Mouse (Mus musculus) G1E (cell line): ENCODE data around the gene Pdgfb. TPM values are rescaled to one million over a fixed set of nuclear protein-coding genes. Genes with fewer than 3 reads are reported as not detected.

Experiments used
- ATAC-seq: 2 replicates; pipeline ENCODE4 v1.8.0; 2016; ENCODE audit warnings: mild to moderate bottlenecking; ENCODE audit not compliant: insufficient number of reproducible peaks, poor library complexity, low FRiP score, severe bottlenecking; ENCODE audit errors: extremely low read depth
- DNase-seq: peaks from one replicate; pipeline ENCODE4 v3.0.0; 2012; ENCODE audit warnings: low spot score
- H3K27me3 ChIP-seq: 2 replicates; pipeline ENCODE4 v1.6.1; 2012; ENCODE audit warnings: mild to moderate bottlenecking, low read length, inconsistent platforms; ENCODE audit not compliant: insufficient read depth
- H3K36me3 ChIP-seq: replicated peaks from 2 replicates; pipeline ENCODE3; 2012; ENCODE audit warnings: mild to moderate bottlenecking, inconsistent platforms
- H3K4me1 ChIP-seq: 2 replicates; pipeline ENCODE4 v1.6.1; 2012; ENCODE audit warnings: low read depth, low read length, inconsistent platforms, mixed read lengths; ENCODE audit not compliant: insufficient read depth
- H3K4me3 ChIP-seq: 2 replicates; pipeline ENCODE4 v1.5.1; 2012; ENCODE audit warnings: low read depth, mild to moderate bottlenecking, inconsistent platforms, low read length, moderate library complexity, mixed read lengths
- H3K9me3 ChIP-seq: replicated peaks from 2 replicates; pipeline ENCODE4 v1.6.1; 2012; ENCODE audit warnings: inconsistent platforms
- CTCF ChIP-seq: IDR thresholded peaks from 2 replicates; pipeline ENCODE4 v1.5.1; 2012; ENCODE audit warnings: low read depth, low read length, inconsistent platforms, mixed read lengths
- GATA1 ChIP-seq: IDR thresholded peaks from 2 replicates; pipeline ENCODE4 v1.6.1; 2012; ENCODE audit warnings: borderline replicate concordance, low read length, inconsistent platforms, mixed read lengths
- GATA2 ChIP-seq: IDR thresholded peaks from 2 replicates; pipeline ENCODE4 v1.6.1; 2012; ENCODE audit warnings: low read depth, low read length, inconsistent platforms, borderline replicate concordance
- POLR2AphosphoS5 ChIP-seq: IDR thresholded peaks from 2 replicates; pipeline ENCODE4 v1.6.1; 2012; ENCODE audit warnings: low read depth, low read length, inconsistent platforms; ENCODE audit not compliant: insufficient replicate concordance
- TAL1 ChIP-seq: conservative IDR thresholded peaks from 2 replicates; pipeline ENCODE4 v1.6.1; 2012; ENCODE audit warnings: low read depth, low read length, inconsistent platforms, mixed read lengths
- polyA plus RNA-seq: library from polyadenylated mRNA; stranded (reverse); fragments of >175 nt; gene quantifications from 2 replicates; pipeline ENCODE4 v1.2.3, GENCODE M21; 2012
- total RNA-seq, 2 experiments: library from RNA; stranded (forward) in 1 of 2; stranded (reverse) in 1 of 2; fragments of 200-1000 nt in 1 of 2; fragments of >200 nt in 1 of 2; fragmentation: Nextera tagmentation in 1 of 2; gene quantifications; 2 replicates each; pipeline ENCODE4 v1.2.3; 2014 to 2017

Gene Pdgfb
- total and polyA plus RNA-seq, 3 experiments, result 0.05 TPM; not detected in 2

GRCm38 (mm10) chr15:79961366-79961921 lies 53.3 kb downstream of the Pdgfb start:
- Histone ChIP-seq H3K27me3 (peaks cover 30% of the 10 kb centered on the region), H3K36me3 (no peaks in the 10 kb centered on the region), H3K9me3 (no peaks in the 10 kb centered on the region), H3K4me3 (no peak overlapping the region), H3K4me1 (no peaks in the 10 kb centered on the region)
- TF ChIP-seq TAL1 (no peak), CTCF (no peak)
- DNase-seq, result no peak
- no peak for ATAC-seq

GRCm38 (mm10) chr15:79958418-79958817 lies 56.4 kb downstream of the Pdgfb start:
- Histone ChIP-seq H3K27me3 (peaks cover 25% of the 10 kb centered on the region), H3K36me3 (no peaks in the 10 kb centered on the region), H3K4me3 (no peak overlapping the region), H3K9me3 (no peaks in the 10 kb centered on the region), H3K4me1 (no peaks in the 10 kb centered on the region)
- no peak for DNase-seq
- no peak for ATAC-seq
- no peak for TF ChIP-seq GATA2
- TF ChIP-seq CTCF, result no peak
- TF ChIP-seq GATA1, result no peak
- no peak for TF ChIP-seq TAL1
- no peak for TF ChIP-seq POLR2AphosphoS5

DNA sequence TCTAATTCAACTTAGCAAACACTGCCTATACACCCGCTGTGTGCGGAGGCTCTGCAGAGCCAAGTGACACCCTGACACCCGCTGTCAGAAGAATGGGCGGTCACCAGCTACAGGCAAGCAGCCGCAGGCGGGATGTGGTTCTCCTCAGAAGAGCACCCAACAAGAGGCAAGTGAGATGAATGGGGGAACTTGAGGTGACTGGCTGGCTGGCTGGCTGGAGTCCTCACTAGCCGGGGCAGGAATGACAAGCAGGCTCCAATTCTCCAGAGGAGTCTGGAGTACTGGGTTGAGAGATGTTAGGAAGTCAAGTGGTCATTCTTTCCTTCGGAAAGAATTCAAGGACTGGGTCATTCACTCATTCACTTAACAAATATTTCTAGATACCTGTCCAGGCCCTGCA lies 58.2 kb downstream of the Pdgfb start:
- ATAC-seq (no peak), DNase-seq (no peak)
- Histone ChIP-seq H3K4me1 (no peaks in the 10 kb centered on the region), H3K27me3 (peaks cover 22% of the 10 kb centered on the region), H3K4me3 (no peak overlapping the region), H3K36me3 (no peaks in the 10 kb centered on the region), H3K9me3 (no peaks in the 10 kb centered on the region)
- no peak for TF ChIP-seq GATA1
- TF ChIP-seq CTCF, result no peak
- TF ChIP-seq TAL1, result no peak
- no peak for TF ChIP-seq GATA2

DNA sequence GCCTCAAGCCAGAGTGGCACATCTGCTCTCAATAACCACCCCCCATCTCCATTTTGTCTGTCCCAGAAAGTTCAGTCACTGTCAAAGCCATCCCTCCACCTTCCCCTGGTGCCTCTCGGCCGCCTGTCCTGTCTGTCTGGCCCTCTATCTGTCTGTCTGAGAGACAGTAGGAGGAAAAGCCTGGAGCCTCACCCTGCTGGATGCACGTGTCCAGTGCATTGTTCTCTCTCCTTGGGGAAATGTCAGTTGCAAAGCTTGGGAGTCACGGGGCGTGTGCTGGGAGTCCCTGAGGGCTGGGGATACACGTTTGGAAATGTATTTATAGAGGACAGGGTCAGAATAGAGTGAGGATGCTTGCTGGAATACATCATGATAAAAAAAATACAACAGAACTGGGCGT lies 61.3 kb downstream of the Pdgfb start:
- peaks cover 24% of the 10 kb centered on the region for H3K27me3 ChIP-seq
- no peak overlapping the region for H3K4me3 ChIP-seq
- no peaks in the 10 kb centered on the region for H3K36me3 ChIP-seq
- TF ChIP-seq GATA1, result no peak
- no peak for TF ChIP-seq GATA2
- no peak for TF ChIP-seq CTCF
- no peak for TF ChIP-seq TAL1
- TF ChIP-seq POLR2AphosphoS5, result no peak
- ATAC-seq (no peak), DNase-seq (no peak)
- no peaks in the 10 kb centered on the region for H3K9me3 ChIP-seq
- H3K4me1 ChIP-seq, result no peaks in the 10 kb centered on the region

DNA sequence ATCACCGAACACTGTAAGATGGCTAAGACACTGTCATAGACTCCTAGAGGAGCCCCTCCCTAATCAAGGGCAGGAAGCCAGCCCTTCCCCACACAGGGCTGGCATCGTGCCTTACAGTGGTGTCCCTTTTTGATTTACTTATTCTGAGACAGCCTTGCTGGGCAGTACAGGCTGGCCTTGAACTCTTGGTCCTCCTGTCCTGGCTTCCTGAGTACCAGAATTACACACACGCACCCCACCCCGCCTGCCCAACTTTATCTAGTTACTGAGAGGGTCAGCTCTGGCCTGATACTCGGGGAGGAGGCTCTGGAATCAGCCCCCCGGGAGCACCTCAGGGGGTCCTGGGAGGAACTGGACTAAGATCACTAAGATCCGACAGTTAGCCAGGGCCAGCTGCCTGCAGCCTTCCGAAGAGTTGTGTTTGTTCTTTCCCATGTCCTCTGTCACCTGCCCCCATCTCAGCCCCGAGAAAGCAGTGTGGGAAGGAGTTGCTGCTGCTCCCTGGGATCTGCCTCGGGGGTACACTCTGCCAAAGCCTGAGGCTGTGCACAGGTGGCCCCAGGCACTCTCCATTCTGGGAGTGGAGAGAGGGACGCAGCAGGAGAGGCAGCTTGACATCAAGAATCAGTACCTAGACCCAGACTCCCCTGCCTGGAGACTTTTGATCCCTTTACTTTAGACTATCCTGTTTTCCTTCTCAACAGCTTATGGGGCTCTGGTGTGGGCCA lies 62.1 kb downstream of the Pdgfb start:
- no peaks in the 10 kb centered on the region for H3K36me3 ChIP-seq
- H3K9me3 ChIP-seq, result no peaks in the 10 kb centered on the region
- no peak overlapping the region for H3K4me3 ChIP-seq
- H3K27me3 ChIP-seq, result peaks cover 26% of the 10 kb centered on the region
- no peak for DNase-seq
- H3K4me1 ChIP-seq, result no peaks in the 10 kb centered on the region
- no peak for TF ChIP-seq POLR2AphosphoS5
- no peak for TF ChIP-seq TAL1
- TF ChIP-seq GATA1, result no peak
- TF ChIP-seq CTCF, result no peak
- no peak for TF ChIP-seq GATA2
- no peak for ATAC-seq

DNA sequence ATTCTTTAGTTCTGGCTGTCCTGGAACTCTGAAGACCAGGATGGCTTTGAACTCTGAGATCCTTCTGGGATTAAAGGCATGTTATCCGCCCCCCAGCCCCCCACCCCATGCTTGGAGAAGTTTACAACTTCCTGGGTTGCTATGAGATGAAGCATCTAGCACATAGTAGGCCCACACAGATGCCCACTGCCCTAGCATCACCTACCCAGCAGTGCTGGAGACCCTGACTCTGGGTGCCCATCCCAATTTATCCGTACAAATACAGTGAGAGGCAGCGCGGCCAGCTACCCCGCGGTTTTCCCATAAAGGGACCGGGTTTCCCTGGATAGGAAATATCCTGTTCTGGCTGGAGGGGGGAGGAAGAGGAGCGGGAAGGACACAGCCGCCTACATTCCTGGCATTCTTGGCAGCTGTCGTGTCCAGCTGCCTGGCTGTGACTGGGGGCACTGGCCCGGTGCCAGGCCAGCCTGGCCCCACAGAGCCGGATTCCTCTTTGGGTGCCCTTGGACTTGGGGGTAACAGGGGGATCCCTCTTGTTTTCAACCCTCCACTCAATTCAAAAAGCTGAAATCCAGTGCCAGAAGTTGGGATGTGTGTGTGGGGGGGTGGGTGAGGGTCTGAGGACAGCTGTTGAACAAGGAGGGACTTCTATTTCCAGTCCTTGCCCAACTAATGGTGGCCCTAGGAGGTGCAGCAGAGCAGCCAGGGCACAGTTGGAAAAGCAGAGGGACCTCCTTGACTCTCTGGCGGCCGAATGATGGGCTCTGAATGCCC lies 62.9 kb downstream of the Pdgfb start:
- H3K4me1 ChIP-seq, result no peaks in the 10 kb centered on the region
- no peaks in the 10 kb centered on the region for H3K36me3 ChIP-seq
- H3K27me3 ChIP-seq, result peaks cover 23% of the 10 kb centered on the region
- no peak overlapping the region for H3K4me3 ChIP-seq
- ATAC-seq (no peak), DNase-seq (no peak)
- no peaks in the 10 kb centered on the region for H3K9me3 ChIP-seq
- TF ChIP-seq TAL1 (no peak), GATA2 (no peak), CTCF (no peak), POLR2AphosphoS5 (no peak), GATA1 (no peak)
